Mouse (Mus musculus): ENCODE data around the gene Srd5a1. TPM values are rescaled to one million over a fixed set of nuclear protein-coding genes. Genes with fewer than 3 reads are reported as not detected.
A peak's percentile ranks its signal among the peaks of the same experiment; 100 is the strongest.

Gene Srd5a1
- polyA plus RNA-seq, 1 experiment from 2014 or later: 8.7 TPM

DNA sequence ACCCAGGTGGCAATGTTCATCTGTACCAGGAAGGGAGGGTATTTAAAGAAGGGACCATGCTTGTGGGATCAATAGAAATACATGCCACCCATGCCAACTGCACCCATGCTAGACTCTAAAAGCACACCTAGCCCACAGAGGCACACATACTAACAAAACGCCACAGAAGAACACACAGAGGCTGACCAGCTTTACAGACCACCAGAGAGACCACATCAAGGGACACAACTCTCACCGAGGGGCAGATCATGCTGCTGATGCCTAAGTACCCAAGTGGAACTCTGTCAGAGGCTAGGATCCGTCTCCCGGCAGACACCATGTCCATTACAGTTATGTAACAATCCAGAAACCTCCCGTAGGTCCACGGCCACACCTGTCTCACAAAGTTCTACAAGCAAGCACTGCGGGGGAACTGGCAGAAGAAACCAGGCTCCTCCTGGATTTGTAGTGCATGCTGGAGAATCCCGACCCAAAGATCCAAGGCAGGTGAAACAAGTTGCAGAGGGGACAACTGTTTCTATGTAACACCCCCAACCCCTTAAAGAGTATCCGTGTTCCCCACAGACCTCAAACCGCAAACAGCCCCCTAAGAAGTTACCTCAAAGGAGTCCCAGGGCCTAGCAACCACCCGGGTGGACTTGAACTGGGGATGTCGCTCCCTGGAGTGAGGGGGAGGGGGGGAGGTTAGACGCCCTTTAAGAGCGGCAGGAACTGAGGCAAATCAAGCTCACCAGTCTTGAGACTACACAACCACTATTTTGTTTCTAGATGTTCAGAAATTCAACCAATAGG lies 78.9 kb downstream of the Srd5a1 start:
- Histone ChIP-seq H3K27ac (replicated peaks in 1 of 2; ENCODE audit: control insufficient read depth in 1 of 2, insufficient read depth in 1 of 2, low read depth in 2 of 2, low read length in 2 of 2) (no peak overlapping the region), H3K9ac (ENCODE audit: low read length) (peak overlapping the region; percentile 92), H3K4me3 (ENCODE audit: control insufficient read depth in 1 of 2, insufficient read depth in 1 of 2, low read depth in 1 of 2, low read length in 2 of 2) (peak overlapping the region; percentile 63 to 97), H3K27me3 (ENCODE audit: control insufficient read depth, insufficient read depth, low read length) (no peaks in the 10 kb centered on the region), H3K36me3 (ENCODE audit: control insufficient read depth, insufficient read depth, low read length) (peaks cover 6% of the 10 kb centered on the region; the same call in 1 of the 2 replicates), H3K4me2 (ENCODE audit: low read length) (peak overlapping the region; percentile 76), H3K9me3 (ENCODE audit: control insufficient read depth, low read length) (no peaks in the 10 kb centered on the region), H3K4me1 (ENCODE audit: control insufficient read depth in 2 of 2, insufficient read depth in 2 of 2, low read length in 2 of 2) (peaks cover 25 to 50% of the 10 kb centered on the region in 2 experiments)
- ATAC-seq (ENCODE audit: insufficient number of reproducible peaks, insufficient read depth, low FRiP score, low read depth): no peak
- 13% methylated on average over 14 of the region's 14 CpGs for WGBS

DNA sequence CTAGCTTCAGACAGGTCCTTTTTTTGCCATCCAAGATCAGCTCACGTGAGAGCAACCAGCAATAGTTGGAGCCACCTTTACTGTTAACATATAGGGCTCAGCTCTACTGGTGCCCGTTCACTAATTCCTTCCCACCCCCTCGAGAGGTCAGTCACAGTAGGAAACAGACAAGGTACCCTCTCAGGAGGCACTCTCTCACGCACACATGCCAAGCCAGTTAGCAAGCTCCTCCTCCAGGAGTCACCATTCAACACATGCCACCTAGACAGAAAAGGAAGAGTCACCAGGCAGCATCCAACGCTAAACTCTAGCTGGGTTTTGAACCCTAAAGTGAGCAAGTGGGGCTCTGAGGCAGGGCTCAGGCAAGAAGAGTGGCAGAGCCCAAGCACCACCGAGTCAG lies 79.8 kb downstream of the Srd5a1 start:
- H3K9ac ChIP-seq (ENCODE audit: low read length): peak overlapping the region; percentile 92

DNA sequence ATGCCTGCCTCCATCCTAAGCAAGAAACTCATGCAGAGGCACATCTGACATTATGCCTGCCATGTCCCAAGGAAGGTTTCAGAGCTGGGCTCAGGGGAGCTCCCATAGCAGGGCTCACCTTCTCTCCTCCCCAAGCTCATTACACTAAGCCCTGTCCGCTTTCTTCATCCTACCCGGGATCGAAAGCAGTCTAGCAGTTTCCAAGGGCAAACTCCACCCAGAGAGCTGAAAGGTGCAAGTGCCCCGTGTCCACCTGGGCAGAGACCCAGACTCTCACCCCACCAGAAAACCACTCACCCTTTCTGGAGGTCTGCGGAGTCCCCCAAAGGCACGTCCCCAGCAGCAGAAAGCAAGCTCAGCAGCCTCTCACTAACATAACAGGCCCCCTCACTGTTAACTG lies 80.3 kb downstream of the Srd5a1 start:
- peaks cover 28 to 60% of the 10 kb centered on the region in 2 experiments for H3K4me1 ChIP-seq (ENCODE audit: control insufficient read depth in 2 of 2, insufficient read depth in 2 of 2, low read length in 2 of 2)
- 87% methylated on average over 6 of the region's 6 CpGs for WGBS
- peaks cover 6% of the 10 kb centered on the region; the same call in 1 of the 2 replicates for H3K36me3 ChIP-seq (ENCODE audit: control insufficient read depth, insufficient read depth, low read length)
- no peak overlapping the region for H3K27ac ChIP-seq (replicated peaks in 1 of 2; ENCODE audit: control insufficient read depth in 1 of 2, insufficient read depth in 1 of 2, low read depth in 2 of 2, low read length in 2 of 2)
- H3K9me3 ChIP-seq (ENCODE audit: control insufficient read depth, low read length): no peaks in the 10 kb centered on the region
- H3K4me3 ChIP-seq (ENCODE audit: control insufficient read depth in 1 of 2, insufficient read depth in 1 of 2, low read depth in 1 of 2, low read length in 2 of 2): peak overlapping the region in 1 of 2 experiments; percentile 97; a peak in 1 of 4 replicates
- peak overlapping the region; percentile 76 for H3K4me2 ChIP-seq (ENCODE audit: low read length)
- no peak for ATAC-seq (ENCODE audit: insufficient number of reproducible peaks, insufficient read depth, low FRiP score, low read depth)
- peak overlapping the region; percentile 92; the same call in 1 of the 2 replicates for H3K9ac ChIP-seq (ENCODE audit: low read length)
- H3K27me3 ChIP-seq (ENCODE audit: control insufficient read depth, insufficient read depth, low read length): no peaks in the 10 kb centered on the region

More for the DNA sequence above, 79.8 kb downstream of the Srd5a1 start:
- WGBS: 44% methylated on average over 6 of the region's 6 CpGs
- Histone ChIP-seq H3K4me2 (ENCODE audit: low read length) (peak overlapping the region; percentile 76), H3K9me3 (ENCODE audit: control insufficient read depth, low read length) (no peaks in the 10 kb centered on the region), H3K36me3 (ENCODE audit: control insufficient read depth, insufficient read depth, low read length) (peaks cover 6% of the 10 kb centered on the region; the same call in 1 of the 2 replicates), H3K4me1 (ENCODE audit: control insufficient read depth in 2 of 2, insufficient read depth in 2 of 2, low read length in 2 of 2) (peaks cover 25 to 58% of the 10 kb centered on the region in 2 experiments), H3K27me3 (ENCODE audit: control insufficient read depth, insufficient read depth, low read length) (no peaks in the 10 kb centered on the region), H3K4me3 (ENCODE audit: control insufficient read depth in 1 of 2, insufficient read depth in 1 of 2, low read depth in 1 of 2, low read length in 2 of 2) (peak overlapping the region; percentile 63 to 97), H3K27ac (replicated peaks in 1 of 2; ENCODE audit: control insufficient read depth in 1 of 2, insufficient read depth in 1 of 2, low read depth in 2 of 2, low read length in 2 of 2) (no peak overlapping the region)
- no peak for ATAC-seq (ENCODE audit: insufficient number of reproducible peaks, insufficient read depth, low FRiP score, low read depth)

DNA sequence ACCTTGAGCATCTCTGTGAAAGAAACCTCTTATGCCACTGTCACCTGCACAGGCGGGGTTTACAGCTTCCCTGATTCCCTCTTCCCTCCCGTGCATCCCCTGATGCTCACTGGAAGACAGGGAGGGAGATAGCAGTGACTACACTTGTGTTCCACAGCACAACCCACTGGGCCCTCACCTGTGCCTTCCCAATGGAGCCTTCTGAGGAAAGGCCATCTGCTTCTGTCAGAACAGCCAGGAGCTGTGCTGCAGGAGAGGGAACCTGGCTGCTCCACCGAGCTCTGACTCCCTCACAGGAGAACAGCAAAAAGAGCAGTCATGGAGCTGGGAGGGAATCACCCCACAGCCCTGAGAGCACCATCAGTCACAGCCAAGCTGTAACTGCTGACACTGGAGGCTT lies 81.1 kb downstream of the Srd5a1 start:
- WGBS: 86% methylated on average over 3 of the region's 3 CpGs
- Histone ChIP-seq H3K36me3 (ENCODE audit: control insufficient read depth, insufficient read depth, low read length) (peaks cover 6% of the 10 kb centered on the region; the same call in 1 of the 2 replicates), H3K4me2 (ENCODE audit: low read length) (no peak overlapping the region), H3K4me1 (ENCODE audit: control insufficient read depth in 2 of 2, insufficient read depth in 2 of 2, low read length in 2 of 2) (peaks cover 32 to 62% of the 10 kb centered on the region in 2 experiments), H3K27ac (replicated peaks in 1 of 2; ENCODE audit: control insufficient read depth in 1 of 2, insufficient read depth in 1 of 2, low read depth in 2 of 2, low read length in 2 of 2) (no peak overlapping the region), H3K9ac (ENCODE audit: low read length) (no peak overlapping the region), H3K9me3 (ENCODE audit: control insufficient read depth, low read length) (no peaks in the 10 kb centered on the region), H3K4me3 (ENCODE audit: control insufficient read depth in 1 of 2, insufficient read depth in 1 of 2, low read depth in 1 of 2, low read length in 2 of 2) (no peak overlapping the region), H3K27me3 (ENCODE audit: control insufficient read depth, insufficient read depth, low read length) (no peaks in the 10 kb centered on the region)
- no peak for ATAC-seq (ENCODE audit: insufficient number of reproducible peaks, insufficient read depth, low FRiP score, low read depth)

DNA sequence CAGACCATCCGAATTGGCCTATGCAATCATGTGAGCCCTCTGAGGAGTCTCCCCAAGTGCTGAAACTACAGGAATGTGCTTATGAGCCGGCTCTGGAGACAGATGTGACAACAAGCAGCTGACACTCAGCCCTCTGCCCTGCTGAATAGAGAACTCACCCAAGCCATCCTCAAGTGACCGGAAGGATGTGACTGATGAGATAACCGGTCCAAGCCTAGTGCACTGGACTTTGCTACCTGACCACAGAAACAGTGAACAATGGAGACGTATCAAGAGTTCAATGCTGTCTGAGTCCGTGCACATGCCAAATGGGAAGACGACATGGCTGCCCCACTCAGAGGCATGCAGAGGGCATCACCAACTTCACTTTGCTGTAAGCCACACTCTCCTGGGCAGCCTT lies 82.7 kb downstream of the Srd5a1 start:
- no peak overlapping the region for H3K4me3 ChIP-seq (ENCODE audit: control insufficient read depth in 1 of 2, insufficient read depth in 1 of 2, low read depth in 1 of 2, low read length in 2 of 2)
- no peak overlapping the region for H3K4me2 ChIP-seq (ENCODE audit: low read length)
- WGBS: 53% methylated on average over 7 of the region's 7 CpGs
- peaks cover 6% of the 10 kb centered on the region; the same call in 1 of the 2 replicates for H3K36me3 ChIP-seq (ENCODE audit: control insufficient read depth, insufficient read depth, low read length)
- ATAC-seq (ENCODE audit: insufficient number of reproducible peaks, insufficient read depth, low FRiP score, low read depth): no peak
- H3K27me3 ChIP-seq (ENCODE audit: control insufficient read depth, insufficient read depth, low read length): no peaks in the 10 kb centered on the region
- no peak overlapping the region for H3K27ac ChIP-seq (replicated peaks in 1 of 2; ENCODE audit: control insufficient read depth in 1 of 2, insufficient read depth in 1 of 2, low read depth in 2 of 2, low read length in 2 of 2)
- H3K9ac ChIP-seq (ENCODE audit: low read length): no peak overlapping the region
- H3K4me1 ChIP-seq (ENCODE audit: control insufficient read depth in 2 of 2, insufficient read depth in 2 of 2, low read length in 2 of 2): peaks cover 42 to 78% of the 10 kb centered on the region in 2 experiments
- no peaks in the 10 kb centered on the region for H3K9me3 ChIP-seq (ENCODE audit: control insufficient read depth, low read length)

DNA sequence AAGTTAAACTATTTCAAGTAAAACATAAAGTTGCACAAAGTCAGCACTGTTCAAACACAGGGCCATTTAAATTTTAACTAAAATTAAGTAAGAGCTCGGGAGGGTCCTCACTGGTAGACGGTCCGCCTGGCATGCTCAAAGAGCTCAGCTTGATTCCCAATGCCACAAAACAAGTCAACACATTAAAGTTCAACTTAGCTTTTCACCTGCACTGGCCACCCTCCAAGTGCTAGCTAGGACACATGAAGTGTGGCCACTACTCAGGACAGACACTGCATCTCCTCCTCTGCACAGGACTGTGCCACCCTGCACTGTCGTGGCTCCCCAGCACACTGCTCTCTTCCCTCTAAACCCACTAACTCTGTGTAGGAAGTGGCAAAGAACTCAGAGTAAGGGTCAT lies 85.4 kb downstream of the Srd5a1 start:
- Histone ChIP-seq H3K4me2 (ENCODE audit: low read length) (no peak overlapping the region), H3K9ac (ENCODE audit: low read length) (no peak overlapping the region), H3K9me3 (ENCODE audit: control insufficient read depth, low read length) (no peaks in the 10 kb centered on the region), H3K4me1 (ENCODE audit: control insufficient read depth in 2 of 2, insufficient read depth in 2 of 2, low read length in 2 of 2) (peaks cover 27 to 70% of the 10 kb centered on the region in 2 experiments), H3K36me3 (ENCODE audit: control insufficient read depth, insufficient read depth, low read length) (peaks cover 6% of the 10 kb centered on the region; the same call in 1 of the 2 replicates), H3K27me3 (ENCODE audit: control insufficient read depth, insufficient read depth, low read length) (no peaks in the 10 kb centered on the region), H3K4me3 (ENCODE audit: control insufficient read depth in 1 of 2, insufficient read depth in 1 of 2, low read depth in 1 of 2, low read length in 2 of 2) (no peak overlapping the region), H3K27ac (replicated peaks in 1 of 2; ENCODE audit: control insufficient read depth in 1 of 2, insufficient read depth in 1 of 2, low read depth in 2 of 2, low read length in 2 of 2) (no peak overlapping the region)
- 65% methylated on average over 4 of the region's 4 CpGs for WGBS
- ATAC-seq (ENCODE audit: insufficient number of reproducible peaks, insufficient read depth, low FRiP score, low read depth): no peak

DNA sequence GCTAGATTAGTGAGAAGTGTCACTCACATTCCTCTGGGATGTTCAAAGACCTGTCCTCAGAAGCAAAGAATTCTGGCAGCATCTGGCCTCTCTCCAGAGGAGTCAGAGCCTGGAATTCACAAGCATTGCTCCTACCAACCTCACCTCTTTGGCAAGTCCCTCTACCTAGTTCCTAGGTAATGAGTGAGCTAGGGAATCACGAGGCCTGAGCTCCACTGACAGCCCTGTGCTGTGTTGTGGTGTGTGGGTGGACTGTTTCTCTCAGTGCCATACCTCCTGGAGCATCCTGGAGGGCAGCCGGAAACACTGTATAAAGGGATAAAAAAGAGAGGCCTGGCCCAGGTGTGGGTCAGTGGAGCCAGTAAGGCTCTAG lies 87.1 kb downstream of the Srd5a1 start:
- no peaks in the 10 kb centered on the region for H3K9me3 ChIP-seq (ENCODE audit: control insufficient read depth, low read length)
- H3K4me1 ChIP-seq (ENCODE audit: control insufficient read depth in 2 of 2, insufficient read depth in 2 of 2, low read length in 2 of 2): peaks cover 23 to 62% of the 10 kb centered on the region in 2 experiments
- no peak overlapping the region for H3K4me3 ChIP-seq (ENCODE audit: control insufficient read depth in 1 of 2, insufficient read depth in 1 of 2, low read depth in 1 of 2, low read length in 2 of 2)
- no peaks in the 10 kb centered on the region for H3K36me3 ChIP-seq (ENCODE audit: control insufficient read depth, insufficient read depth, low read length)
- H3K27ac ChIP-seq (replicated peaks in 1 of 2; ENCODE audit: control insufficient read depth in 1 of 2, insufficient read depth in 1 of 2, low read depth in 2 of 2, low read length in 2 of 2): no peak overlapping the region
- H3K27me3 ChIP-seq (ENCODE audit: control insufficient read depth, insufficient read depth, low read length): no peaks in the 10 kb centered on the region
- no peak for ATAC-seq (ENCODE audit: insufficient number of reproducible peaks, insufficient read depth, low FRiP score, low read depth)
- WGBS: 63% methylated on average over 2 of the region's 2 CpGs
- H3K9ac ChIP-seq (ENCODE audit: low read length): no peak overlapping the region
- no peak overlapping the region for H3K4me2 ChIP-seq (ENCODE audit: low read length)

All from heart, embryonic 14.5 days (tissue).